In the genomic region with DNA sequence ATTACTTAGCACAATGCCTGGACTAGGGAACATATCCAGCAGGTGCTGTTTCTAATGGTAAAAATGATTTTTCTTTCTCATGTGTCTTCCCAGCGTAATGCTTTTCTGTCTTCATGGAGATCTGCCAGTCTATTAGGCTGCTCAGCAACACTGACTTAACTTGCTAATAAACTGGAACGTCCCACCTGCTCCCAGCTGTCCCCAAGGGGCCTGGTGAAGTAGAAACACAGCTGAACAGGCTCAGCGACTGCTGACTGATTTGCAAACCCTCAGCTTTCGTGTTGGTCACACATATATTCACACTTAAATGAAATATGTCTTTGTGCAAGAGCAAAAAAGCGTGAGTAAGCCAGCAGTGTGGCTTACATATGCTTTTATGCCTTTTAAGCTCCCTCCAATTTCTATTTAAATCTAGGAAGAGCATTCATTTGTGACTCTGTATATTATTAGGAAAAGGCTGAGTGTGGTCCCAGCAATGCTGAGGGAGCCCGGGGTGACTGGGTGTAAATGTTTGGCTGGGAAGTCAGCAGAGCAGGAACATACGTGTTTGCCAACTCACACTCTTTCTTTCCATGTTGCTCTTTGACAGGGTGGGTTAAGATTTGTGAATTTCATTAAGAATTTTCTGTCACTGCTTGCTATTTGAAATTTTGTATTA, we compare ENCODE assay signal across 12 mouse cellular contexts.
A peak's percentile ranks its signal among the peaks of the same experiment; 100 is the strongest.
DNase-seq lines count a peak whose midpoint lies in the region; ATAC-seq and TF ChIP-seq lines count a peak whose summit lies in the region.
"Had no signal": no experiment of that assay in that cellular context is flagged by ENCODE, and none has a peak within 500 bp of the region (broad histone marks: within the 10 kb centered on the region; RNA-seq: fewer than 3 reads in every experiment).

No protein-coding gene starts in this region.

- DNase-seq in lung, postnatal 10 days: peak; percentile 19
- DNase-seq in lung, adult 18-20 months: no peak
- DNase-seq in gastrocnemius, adult 2 months: peak; percentile 55
- peak; percentile 79 for DNase-seq in mesoderm, embryonic 11.5 days (ENCODE audit: low read depth, low spot score)
- DNase-seq in skeletal muscle tissue, adult 2 months (ENCODE audit: low read depth, low spot score): peak; percentile 47
- DNase-seq in c-Kit-positive CD71-positive TER-119-positive erythroid progenitor cells, embryonic 14.5 days (ENCODE audit: low spot score): no peak
- no peak for DNase-seq in right cerebral cortex, adult 18-20 months
- DNase-seq: adrenal gland, postnatal 14 days; lung, postnatal 36 days; right cerebral cortex, postnatal 25 days had no signal

- H3K27ac ChIP-seq in gastrocnemius, adult 2 months: 0 out of 2 replicates have a peak overlapping the region, but pooled peaks have one; percentile 28
- H3K27ac ChIP-seq in kidney, embryonic 15.5 days: no peak overlapping the region
- H3K27ac ChIP-seq: embryonic facial prominence, embryonic 13.5 days had no signal

- ATAC-seq in kidney, embryonic 15.5 days (replicated peaks; ENCODE audit: low FRiP score): no peak

- H3K9ac ChIP-seq in kidney, embryonic 15.5 days: no peak overlapping the region
- H3K9ac ChIP-seq: embryonic facial prominence, embryonic 13.5 days had no signal

- no peak overlapping the region for H3K4me3 ChIP-seq in gastrocnemius, adult 2 months
- no peak overlapping the region for H3K4me3 ChIP-seq in kidney, embryonic 15.5 days (replicated peaks)
- H3K4me3 ChIP-seq: embryonic facial prominence, embryonic 13.5 days had no signal

- no peaks in the 10 kb centered on the region for H3K4me1 ChIP-seq in kidney, embryonic 15.5 days
- H3K4me1 ChIP-seq: embryonic facial prominence, embryonic 13.5 days had no signal

- no peaks in the 10 kb centered on the region for H3K27me3 ChIP-seq in kidney, embryonic 15.5 days
- H3K27me3 ChIP-seq: embryonic facial prominence, embryonic 13.5 days had no signal

- WGBS in kidney, embryonic 15.5 days: 52% methylated on average over 7 of the region's 7 CpGs

- no peaks in the 10 kb centered on the region for H3K36me3 ChIP-seq in kidney, embryonic 15.5 days
- H3K36me3 ChIP-seq: embryonic facial prominence, embryonic 13.5 days had no signal

- intact Hi-C loops in gastrocnemius, adult 2 months (cut with DNase I): no loop called here

- no peaks in the 10 kb centered on the region for H3K9me3 ChIP-seq in kidney, embryonic 15.5 days (replicated peaks)
- H3K9me3 ChIP-seq: embryonic facial prominence, embryonic 13.5 days had no signal

- no peak for TF ChIP-seq CTCF in gastrocnemius, adult 2 months (IDR thresholded peaks at IDR 0.05)

- H3K4me2 ChIP-seq in kidney, embryonic 15.5 days: no peak overlapping the region
- H3K4me2 ChIP-seq: embryonic facial prominence, embryonic 13.5 days had no signal

Comparison
In these comparisons a context has a peak if more than half of its experiments do, and no peak if none do; other contexts are left out.
1. DNase-seq: peak in lung, postnatal 10 days (single experiment), gastrocnemius, adult 2 months (single experiment), mesoderm, embryonic 11.5 days (single experiment) and skeletal muscle tissue, adult 2 months (single experiment); none in lung, adult 18-20 months (0 of 2), c-Kit-positive CD71-positive TER-119-positive erythroid progenitor cells, embryonic 14.5 days (single experiment) and right cerebral cortex, adult 18-20 months (single experiment).